Mouse (Mus musculus) macrophage (primary cell): ENCODE data around the gene Fam168a. TPM values are rescaled to one million over a fixed set of nuclear protein-coding genes. Genes with fewer than 3 reads are reported as not detected.

Experiments
- H3K27ac ChIP-seq: fragments of 350-480 bp; formaldehyde crosslinking; 2 replicates; pipeline ENCODE4 v1.9.0; 2021
- H3K36me3 ChIP-seq: fragments of 350-480 bp; formaldehyde crosslinking; 2 replicates; pipeline ENCODE4 v1.9.0; 2021; ENCODE audit errors: inconsistent target
- H3K4me3 ChIP-seq: fragments of 350-480 bp; formaldehyde crosslinking; 2 replicates; pipeline ENCODE4 v1.9.0; 2021; ENCODE audit errors: inconsistent target
- H3K79me2 ChIP-seq: fragments of 350-480 bp; formaldehyde crosslinking; 2 replicates; pipeline ENCODE4 v1.9.0; 2021; ENCODE audit errors: inconsistent target
- WGBS: methylation state at CpG from one replicate; pipeline ENCODE4 v1.1.7; 2026; ENCODE audit warnings: inconsistent platforms; ENCODE audit not compliant: missing documents; 5-methylcytosine and 5-hydroxymethylcytosine counted together
- polyA plus RNA-seq: library from polyadenylated mRNA; stranded (reverse); fragments of 250-400 nt; gene quantifications from 3 replicates; pipeline ENCODE4 v1.2.4, GENCODE M21; 2018; ENCODE audit warnings: inconsistent platforms

Fam168a gene
- polyA plus RNA-seq, 1 experiment from 2014 or later: 27.2 TPM

DNA sequence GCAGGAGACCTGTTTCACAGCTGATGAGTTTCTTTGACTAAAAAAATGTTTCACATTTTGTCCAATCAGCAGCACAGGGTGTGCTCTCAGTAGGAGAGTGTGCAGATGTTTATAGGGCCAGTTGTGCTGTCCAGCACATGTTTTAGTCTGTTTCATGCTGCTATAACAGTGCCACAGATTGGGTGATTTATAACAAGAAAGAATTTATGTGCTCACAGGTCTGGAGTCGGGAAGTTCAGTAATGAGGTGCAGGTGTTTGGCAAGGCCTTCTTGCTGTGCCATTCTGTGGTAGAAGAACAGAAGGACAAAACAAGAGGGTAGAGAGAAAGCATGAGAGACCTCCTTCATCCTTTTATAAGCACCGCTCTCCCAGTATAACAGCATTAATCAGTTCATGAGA, 78.2 kb downstream of the Fam168a start:
- no peak overlapping the region for H3K4me3 ChIP-seq
- WGBS: 93% methylated on average over 2 of the region's 2 CpGs
- H3K36me3 ChIP-seq: no peaks in the 10 kb centered on the region
- no peak overlapping the region for H3K27ac ChIP-seq
- H3K79me2 ChIP-seq: no peaks in the 10 kb centered on the region

DNA sequence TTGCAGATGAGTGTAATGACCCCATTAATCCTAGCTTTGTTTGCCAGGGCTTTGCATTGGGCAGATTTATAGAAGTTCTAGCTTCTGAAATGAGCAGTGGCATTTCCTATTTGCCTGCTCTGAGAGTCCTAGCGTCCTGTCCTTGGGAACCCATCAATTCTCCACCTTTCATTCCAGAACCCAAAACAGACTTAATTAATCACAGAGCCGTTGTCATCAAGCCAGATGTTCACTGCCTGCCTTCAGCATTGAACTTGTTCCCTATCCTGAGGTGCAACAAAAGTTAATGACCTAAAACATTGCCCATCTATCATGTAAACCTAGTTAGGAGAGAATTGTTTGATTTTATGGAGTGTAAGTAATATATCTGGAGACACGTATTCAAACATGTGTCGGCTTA, 79.0 kb downstream of the Fam168a start:
- Histone ChIP-seq H3K79me2 (no peaks in the 10 kb centered on the region), H3K36me3 (no peaks in the 10 kb centered on the region), H3K27ac (no peak overlapping the region), H3K4me3 (no peak overlapping the region)
- WGBS: 87% methylated on average over 4 of the region's 4 CpGs

DNA sequence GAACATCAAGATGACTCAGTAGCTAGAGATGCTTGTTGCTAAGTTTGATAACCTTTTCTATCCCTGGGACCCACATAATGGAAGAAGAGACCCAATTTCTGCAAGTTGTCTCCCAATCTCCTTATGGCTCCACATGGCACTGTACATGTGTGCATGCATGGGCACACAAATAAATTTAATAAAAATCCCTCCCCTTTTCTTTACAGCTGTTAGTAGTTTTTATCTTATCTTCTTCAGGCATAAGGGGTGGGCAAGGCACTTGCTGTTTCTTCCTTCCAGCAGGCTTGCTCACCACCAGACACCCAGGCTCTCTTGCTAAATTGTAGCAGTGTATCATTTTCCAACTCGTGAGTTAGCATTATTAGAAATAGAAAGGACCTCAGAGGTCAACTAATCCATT, 79.6 kb downstream of the Fam168a start:
- H3K27ac ChIP-seq: no peak overlapping the region
- no peak overlapping the region for H3K4me3 ChIP-seq
- WGBS: 94% methylated on average over 1 of the region's 1 CpGs
- no peaks in the 10 kb centered on the region for H3K79me2 ChIP-seq
- H3K36me3 ChIP-seq: no peaks in the 10 kb centered on the region

DNA sequence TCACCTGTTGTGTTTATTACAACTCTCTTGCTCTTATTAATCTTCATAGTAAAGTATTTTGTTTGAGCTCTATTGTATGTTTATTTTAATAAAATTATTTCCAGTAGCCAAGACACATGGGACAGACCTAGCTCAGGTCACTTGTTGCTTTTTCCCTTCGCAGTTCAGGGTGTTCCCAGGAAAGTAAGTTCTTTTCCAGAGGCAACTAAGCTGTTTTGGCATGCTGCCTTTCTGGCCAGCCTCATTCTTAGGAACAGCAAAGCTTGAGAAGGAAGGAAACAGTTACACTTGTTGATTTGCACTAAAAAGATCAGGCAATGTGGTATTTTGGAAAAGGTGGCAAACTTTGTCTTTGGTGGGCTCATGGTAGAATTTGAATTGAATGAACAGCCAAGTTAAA, 81.9 kb downstream of the Fam168a start:
- Histone ChIP-seq H3K4me3 (no peak overlapping the region), H3K27ac (no peak overlapping the region), H3K36me3 (no peaks in the 10 kb centered on the region), H3K79me2 (no peaks in the 10 kb centered on the region)
- WGBS: 93% methylated on average over 1 of the region's 1 CpGs

DNA sequence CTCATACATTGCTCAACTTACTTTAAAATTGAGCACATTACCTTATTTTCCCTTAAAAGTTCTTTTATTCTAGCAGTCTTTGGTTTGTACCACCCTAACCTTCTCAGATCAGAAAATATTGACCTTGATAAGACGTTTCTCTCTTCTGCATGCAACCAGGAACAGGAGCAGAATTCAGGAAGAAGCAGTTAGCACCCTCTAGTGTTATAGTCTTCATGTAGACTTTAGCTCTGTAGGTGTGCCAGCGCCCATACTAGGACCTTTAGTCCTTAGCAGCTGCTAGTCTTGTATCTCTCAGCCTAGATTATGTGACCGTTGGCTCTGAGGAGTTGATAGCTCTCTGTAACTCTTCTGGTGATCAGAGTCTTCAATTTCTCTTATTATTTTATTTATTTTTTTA, 92.4 kb downstream of the Fam168a start:
- H3K36me3 ChIP-seq: no peaks in the 10 kb centered on the region
- H3K27ac ChIP-seq: no peak overlapping the region
- no peaks in the 10 kb centered on the region for H3K79me2 ChIP-seq
- H3K4me3 ChIP-seq: no peak overlapping the region
- 47% methylated on average over 3 of the region's 3 CpGs for WGBS

DNA sequence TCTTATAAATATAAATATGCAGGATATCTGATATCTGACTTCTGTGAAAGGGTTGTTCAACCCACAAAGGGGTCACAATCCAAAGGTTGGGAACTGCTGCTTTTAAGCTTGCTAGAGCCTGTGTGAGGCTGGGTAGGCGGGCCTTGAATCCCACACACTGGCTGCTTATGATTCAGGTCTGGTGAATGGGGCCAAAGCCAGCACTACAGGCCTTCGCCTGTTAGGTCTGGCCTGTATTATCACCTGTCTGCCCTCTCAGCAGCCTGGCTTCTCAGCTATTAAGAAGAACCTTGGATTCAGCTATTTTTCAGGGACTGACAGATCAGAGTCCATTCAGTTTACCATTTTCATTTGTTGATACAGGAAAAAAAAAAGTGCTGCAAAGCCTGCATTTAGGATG, 99.0 kb downstream of the Fam168a start:
- Histone ChIP-seq H3K27ac (no peak overlapping the region), H3K4me3 (no peak overlapping the region), H3K79me2 (no peaks in the 10 kb centered on the region), H3K36me3 (no peaks in the 10 kb centered on the region)
- 100% methylated on average over 2 of the region's 2 CpGs for WGBS

DNA sequence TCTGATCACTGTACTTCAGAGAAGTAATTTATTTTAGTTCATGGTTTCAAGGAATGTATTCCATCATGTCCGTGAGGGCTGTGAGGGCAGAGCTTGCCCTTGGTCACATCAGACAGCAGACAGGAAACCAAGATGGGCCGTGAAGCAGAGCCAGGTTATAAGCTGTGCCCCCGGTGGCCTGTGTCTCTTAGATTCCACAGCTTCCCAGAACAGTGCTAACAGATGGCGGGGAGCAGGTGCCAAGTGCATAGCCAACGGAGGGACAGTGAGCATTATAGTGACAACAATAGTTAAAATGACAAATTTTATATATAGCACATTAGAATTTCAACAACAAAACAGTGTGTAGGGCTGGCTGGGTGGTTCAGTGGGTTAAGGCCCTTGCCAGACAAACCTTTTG, 105.5 kb downstream of the Fam168a start:
- no peak overlapping the region for H3K27ac ChIP-seq
- WGBS: 91% methylated on average over 5 of the region's 5 CpGs
- H3K4me3 ChIP-seq: no peak overlapping the region
- no peaks in the 10 kb centered on the region for H3K79me2 ChIP-seq
- no peaks in the 10 kb centered on the region for H3K36me3 ChIP-seq

DNA sequence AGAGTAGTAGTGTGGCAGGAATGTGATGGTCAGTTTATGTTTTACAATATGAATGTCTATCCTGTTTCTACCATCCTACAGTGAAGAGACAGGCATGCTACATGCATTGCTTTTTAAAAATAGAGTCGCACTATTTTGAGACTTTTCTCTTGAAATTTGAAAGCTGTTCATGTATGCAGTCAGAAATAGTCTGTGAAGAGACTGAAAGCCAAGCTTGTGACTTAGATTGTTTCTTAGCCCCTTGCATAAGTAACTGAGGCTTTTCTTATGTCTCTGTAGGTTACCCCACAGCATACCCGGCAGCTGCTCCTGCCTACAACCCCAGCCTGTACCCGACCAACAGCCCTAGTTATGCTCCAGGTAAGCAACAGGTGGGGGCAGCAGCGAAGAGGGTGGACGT, 106.2 kb downstream of the Fam168a start:
- Histone ChIP-seq H3K27ac (no peak overlapping the region), H3K79me2 (no peaks in the 10 kb centered on the region), H3K36me3 (no peaks in the 10 kb centered on the region), H3K4me3 (no peak overlapping the region)
- WGBS: 98% methylated on average over 5 of the region's 5 CpGs

DNA sequence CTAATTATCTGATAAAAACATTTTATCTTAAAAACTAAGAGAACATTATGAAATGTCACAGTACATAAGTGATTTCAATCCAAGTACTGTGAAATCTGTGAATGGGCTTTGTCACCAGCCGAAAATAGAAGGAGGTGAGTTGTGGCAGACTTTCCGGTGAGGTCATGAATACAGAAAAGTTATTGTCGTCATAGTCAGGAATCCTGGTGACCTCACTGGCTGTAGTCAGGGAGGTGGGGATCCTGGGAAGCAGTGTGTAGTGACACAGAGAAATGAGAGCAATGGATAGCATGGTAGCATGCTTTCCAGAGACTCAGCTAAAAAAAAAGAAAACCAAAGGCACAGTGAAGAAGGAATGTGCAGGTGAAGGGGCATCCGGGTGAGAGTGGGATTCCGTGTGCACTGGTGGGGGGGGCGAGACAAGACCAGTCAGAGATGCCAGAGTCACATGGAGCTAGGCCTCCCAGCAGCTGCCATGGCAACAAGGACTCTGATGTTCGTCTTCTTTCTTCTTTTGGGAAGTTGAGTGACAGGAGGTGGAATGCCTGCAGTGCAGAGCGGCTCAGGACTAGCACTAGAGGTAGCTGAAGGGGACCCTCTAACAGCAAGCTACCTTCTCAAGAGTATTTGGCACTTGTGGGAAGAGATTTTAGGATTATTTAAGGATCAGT, 109.6 kb downstream of the Fam168a start:
- H3K36me3 ChIP-seq: no peaks in the 10 kb centered on the region
- H3K27ac ChIP-seq: no peak overlapping the region
- WGBS: 90% methylated on average over 8 of the region's 8 CpGs
- no peaks in the 10 kb centered on the region for H3K79me2 ChIP-seq
- no peak overlapping the region for H3K4me3 ChIP-seq

DNA sequence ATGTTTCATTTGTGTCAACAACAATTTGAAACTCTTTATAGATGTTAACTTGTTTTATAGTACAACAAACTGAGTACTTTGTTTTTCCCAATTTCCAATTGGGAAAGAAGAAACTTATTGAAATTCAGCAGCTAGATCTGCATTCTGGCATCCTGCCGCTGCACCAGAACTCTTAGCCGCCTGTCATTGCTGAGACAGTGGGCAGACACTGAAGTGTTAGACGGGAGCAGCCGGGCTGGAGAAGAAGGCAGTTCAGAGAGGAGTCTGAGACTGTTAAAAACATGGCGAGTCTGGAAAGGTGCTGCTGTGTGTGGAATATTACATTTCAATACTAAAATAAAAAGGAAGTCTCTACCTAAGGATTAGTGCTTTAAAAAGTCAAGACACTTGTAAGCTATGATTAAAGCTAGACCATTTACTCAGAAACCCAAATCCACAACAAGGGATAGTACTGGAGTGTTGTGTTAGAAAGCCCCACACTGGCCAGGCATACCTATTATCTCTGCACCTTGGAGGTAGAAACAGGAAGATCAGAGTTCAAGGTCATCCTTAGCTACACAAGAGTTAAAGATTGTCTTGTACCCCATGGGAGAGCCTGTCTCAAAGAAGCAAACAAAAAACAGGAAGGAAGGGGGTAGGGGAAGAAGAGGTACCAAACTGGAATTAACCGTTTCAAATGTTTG, 110.5 kb downstream of the Fam168a start:
- Histone ChIP-seq H3K79me2 (no peaks in the 10 kb centered on the region), H3K36me3 (no peaks in the 10 kb centered on the region), H3K27ac (no peak overlapping the region), H3K4me3 (no peak overlapping the region)
- 83% methylated on average over 6 of the region's 6 CpGs for WGBS

DNA sequence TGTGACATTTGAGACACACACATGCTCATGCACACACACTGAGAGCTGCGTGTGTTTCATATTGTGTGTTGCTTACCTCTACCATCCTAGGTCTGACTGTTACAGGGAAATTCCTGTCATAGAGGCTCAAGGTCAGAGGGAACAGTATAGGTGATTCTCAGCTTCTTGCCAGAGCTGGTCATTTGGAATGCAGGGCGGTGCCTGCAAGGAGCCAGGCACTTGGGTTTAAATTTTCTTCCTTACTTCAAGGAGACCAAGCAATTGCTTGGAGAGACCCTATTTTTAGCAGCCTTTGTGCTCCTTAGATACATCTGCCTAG, 111.0 kb downstream of the Fam168a start:
- WGBS: 64% methylated on average over 2 of the region's 2 CpGs
- no peak overlapping the region for H3K4me3 ChIP-seq
- no peak overlapping the region for H3K27ac ChIP-seq
- H3K79me2 ChIP-seq: no peaks in the 10 kb centered on the region
- H3K36me3 ChIP-seq: no peaks in the 10 kb centered on the region

DNA sequence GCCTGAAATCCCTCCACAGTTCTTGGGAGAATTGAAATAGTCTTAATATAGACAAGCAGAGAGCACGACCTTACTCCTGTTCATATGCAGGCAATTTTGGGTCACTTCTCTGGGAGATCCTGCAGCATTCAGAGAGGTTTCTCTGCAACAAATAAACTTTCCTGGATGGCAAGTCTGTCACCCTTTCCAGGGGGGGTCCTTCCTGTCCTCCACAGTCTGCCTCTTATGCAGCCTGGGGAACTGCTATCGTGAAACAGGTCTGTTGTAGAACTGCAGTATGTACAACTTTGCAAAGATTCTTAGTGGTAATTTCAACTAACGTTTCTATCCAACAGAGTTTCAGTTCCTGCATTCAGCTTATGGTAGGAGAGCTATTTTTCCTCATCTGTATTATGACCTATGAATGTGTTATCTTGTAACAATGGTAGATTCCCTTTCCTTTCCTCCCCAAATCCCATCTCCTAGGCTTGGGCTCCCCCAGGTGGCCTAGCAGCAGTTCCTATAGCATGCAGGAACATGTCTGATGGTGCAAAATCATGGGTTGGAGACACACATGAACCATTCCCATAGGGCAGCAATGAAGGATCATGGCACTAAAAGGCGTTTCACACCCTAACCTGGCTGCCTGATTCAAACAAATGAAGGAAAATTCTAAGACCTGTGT, 112.1 kb downstream of the Fam168a start:
- H3K36me3 ChIP-seq: no peaks in the 10 kb centered on the region
- no peak overlapping the region for H3K27ac ChIP-seq
- no peak overlapping the region for H3K4me3 ChIP-seq
- no peaks in the 10 kb centered on the region for H3K79me2 ChIP-seq
- WGBS: 62% methylated on average over 4 of the region's 4 CpGs

DNA sequence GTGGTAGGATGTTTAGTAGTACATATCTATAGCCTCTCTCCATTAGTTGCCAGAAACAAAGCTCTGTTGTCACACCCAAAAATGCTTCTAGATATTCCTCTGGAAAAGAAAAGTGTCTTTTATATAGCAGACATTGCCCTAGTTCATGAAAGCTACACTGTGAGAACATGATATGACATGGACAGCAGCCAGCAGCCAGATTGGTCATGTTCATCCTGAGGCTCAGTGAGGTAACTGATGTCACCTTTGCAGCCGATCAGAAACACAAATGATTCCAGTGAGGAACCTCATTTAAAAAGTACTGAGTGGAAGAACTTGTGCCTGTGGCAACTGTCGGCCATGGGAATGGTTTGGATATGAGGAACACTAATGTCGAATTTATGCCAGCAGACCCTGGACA, 118.2 kb downstream of the Fam168a start:
- no peak overlapping the region for H3K4me3 ChIP-seq
- no peak overlapping the region for H3K27ac ChIP-seq
- 96% methylated on average over 3 of the region's 3 CpGs for WGBS
- H3K79me2 ChIP-seq: no peaks in the 10 kb centered on the region
- no peaks in the 10 kb centered on the region for H3K36me3 ChIP-seq

DNA sequence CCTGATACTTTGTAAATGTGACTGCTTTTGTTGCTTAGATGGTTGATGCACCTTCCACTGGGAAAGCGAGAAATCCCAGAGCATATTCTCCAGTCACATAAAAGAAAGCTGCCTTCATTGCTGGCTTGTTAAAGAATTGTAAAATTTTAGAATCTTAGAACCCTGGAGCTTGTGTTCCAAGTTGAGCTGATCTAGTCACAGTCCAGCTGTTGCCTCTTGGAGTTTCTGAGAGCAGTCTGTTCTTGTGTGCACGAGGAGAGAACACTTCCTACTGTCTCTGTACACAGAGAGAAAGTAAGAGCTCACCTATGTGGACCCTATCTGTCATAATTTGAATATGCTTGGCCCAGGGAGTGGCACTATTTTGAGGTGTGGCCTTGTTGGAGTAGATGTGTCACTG, 122.1 kb downstream of the Fam168a start:
- H3K36me3 ChIP-seq: no peaks in the 10 kb centered on the region
- no peaks in the 10 kb centered on the region for H3K79me2 ChIP-seq
- WGBS: 90% methylated on average over 2 of the region's 2 CpGs
- H3K4me3 ChIP-seq: no peak overlapping the region
- no peak overlapping the region for H3K27ac ChIP-seq

DNA sequence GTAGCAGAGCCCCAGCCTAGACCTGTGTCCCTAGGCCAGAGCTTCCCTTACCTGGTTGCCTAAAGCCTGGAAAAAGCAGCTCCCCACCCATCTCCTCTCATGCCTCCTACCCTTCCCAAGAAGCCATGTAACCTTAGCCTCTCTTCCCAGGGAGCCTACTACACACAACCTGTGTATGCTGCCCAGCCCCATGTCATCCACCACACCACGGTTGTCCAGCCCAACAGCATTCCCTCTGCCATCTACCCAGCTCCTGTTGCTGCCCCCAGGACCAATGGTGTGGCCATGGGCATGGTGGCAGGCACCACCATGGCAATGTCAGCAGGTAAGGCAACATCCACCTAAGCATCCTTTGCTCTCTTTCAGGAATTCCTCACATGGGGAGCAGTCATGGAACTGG, 127.4 kb downstream of the Fam168a start:
- no peak overlapping the region for H3K27ac ChIP-seq
- 78% methylated on average over 1 of the region's 1 CpGs for WGBS
- H3K36me3 ChIP-seq: 0 out of 2 replicates have a peak, but pooled peaks cover 10% of the 10 kb centered on the region
- no peaks in the 10 kb centered on the region for H3K79me2 ChIP-seq
- no peak overlapping the region for H3K4me3 ChIP-seq
